Mouse (Mus musculus) left cerebral cortex, postnatal 4 days (tissue): Measurements from ENCODE around the gene Usp19. TPM values are rescaled to one million over a fixed set of nuclear protein-coding genes. Genes with fewer than 3 reads are reported as not detected.

Experiments used
- total RNA-seq, 2 experiments: library from RNA; stranded (reverse); gene quantifications; 2 replicates each; pipeline ENCODE4 v1.2.3; 2021

The Usp19 gene
- total RNA-seq, 2 experiments from 2014 or later = 111 to 124 TPM

Other genes with a start within 250 kb of the Usp19 start
- gene Dag1, start 226.6 kb upstream of the Usp19 start, total RNA-seq = 100 to 1,000 TPM; 121 to 127 TPM
- 100 to 1,000 TPM; 101 to 118 TPM for gene Nicn1, start 200.2 kb upstream of the Usp19 start, total RNA-seq
- 10 to 100 TPM; 25.0 to 26.7 TPM for gene Amt, start 193.7 kb upstream of the Usp19 start, total RNA-seq
- 100 to 1,000 TPM; 191 to 205 TPM for gene Rhoa, start 184.5 kb upstream of the Usp19 start, total RNA-seq
- gene Tcta, start 184.4 kb upstream of the Usp19 start, total RNA-seq = 10 to 100 TPM; 30.0 to 35.6 TPM
- 100 to 1,000 TPM; 113 to 116 TPM for gene Gpx1, start 151.7 kb upstream of the Usp19 start, total RNA-seq
- 100 to 1,000 TPM; 142 to 150 TPM for gene Usp4, start 142.7 kb upstream of the Usp19 start, total RNA-seq
- 1 to 10 TPM; 3.6 to 4.9 TPM for gene 1700102P08Rik, start 97.8 kb upstream of the Usp19 start, total RNA-seq
- under 1 TPM in 1 of 2 experiments, not detected in 1; 0.42 TPM for gene Ccdc36, start 62.1 kb upstream of the Usp19 start, total RNA-seq
- not detected for gene BC048562, start 54.1 kb upstream of the Usp19 start, total RNA-seq
- gene Ccdc71, start 30.1 kb upstream of the Usp19 start, total RNA-seq = 10 to 100 TPM; 44.3 to 45.7 TPM
- gene Klhdc8b, start 29.0 kb upstream of the Usp19 start, total RNA-seq = 10 to 100 TPM; 32.7 to 37.9 TPM
- 10 to 100 TPM; 29.2 to 29.9 TPM for gene Lamb2, start 10.9 kb upstream of the Usp19 start, total RNA-seq
- 100 to 1,000 TPM in 1 of 2 experiments, 10 to 100 TPM in 1; 98.2 to 112 TPM for gene Qars, start 17.1 kb downstream of the Usp19 start, total RNA-seq
- 100 to 1,000 TPM; 145 to 149 TPM for gene Qrich1, start 26.2 kb downstream of the Usp19 start, total RNA-seq
- gene Impdh2, start 69.7 kb downstream of the Usp19 start, total RNA-seq = 10 to 100 TPM; 85.7 to 86.1 TPM
- 10 to 100 TPM; 43.0 to 54.5 TPM for gene Ndufaf3, start 76.8 kb downstream of the Usp19 start, total RNA-seq
- gene Dalrd3, start 79.3 kb downstream of the Usp19 start, total RNA-seq = 10 to 100 TPM; 78.2 to 86.6 TPM
- gene Wdr6, start 88.1 kb downstream of the Usp19 start, total RNA-seq = 100 to 1,000 TPM; 233 to 289 TPM
- 10 to 100 TPM; 26.2 to 34.5 TPM for gene P4htm, start 107.1 kb downstream of the Usp19 start, total RNA-seq
- gene Arih2, start 158.8 kb downstream of the Usp19 start, total RNA-seq = 10 to 100 TPM; 58.3 to 59.6 TPM
- gene Slc25a20, start 171.5 kb downstream of the Usp19 start, total RNA-seq = 10 to 100 TPM; 17.9 to 18.9 TPM
- 10 to 100 TPM; 78.5 to 78.7 TPM for gene Prkar2a, start 198.7 kb downstream of the Usp19 start, total RNA-seq